Mouse (Mus musculus) ES-E14 (cell line): Measurements from ENCODE around the gene Swsap1. TPM values are rescaled to one million over a fixed set of nuclear protein-coding genes. Genes with fewer than 3 reads are reported as not detected.

Experiments used
- DNase-seq: peaks from one replicate; pipeline ENCODE4 v3.0.0-alpha.2; 2013; ENCODE audit warnings: low read depth, low spot score
- H3K27ac ChIP-seq: 2 replicates; pipeline ENCODE4 v1.5.1; 2012; ENCODE audit warnings: low read depth, mild to moderate bottlenecking, low read length, moderate library complexity, mixed read lengths; ENCODE audit not compliant: poor library complexity, insufficient read depth, severe bottlenecking
- H3K36me3 ChIP-seq: 2 replicates; pipeline ENCODE4 v1.6.1; 2012; ENCODE audit warnings: mild to moderate bottlenecking, low read length, moderate library complexity, mixed read lengths; ENCODE audit not compliant: control insufficient read depth, poor library complexity, insufficient read depth, severe bottlenecking
- H3K4me1 ChIP-seq, 2 experiments: fragments of 150-350 bp in 1 of 2; sonication (generic) in 1 of 2; 2 replicates each; pipeline ENCODE4 v1.6.1; 2012; ENCODE audit warnings: low read length in 2 of 2, mild to moderate bottlenecking in 1 of 2, mixed read lengths in 1 of 2; ENCODE audit not compliant: control insufficient read depth in 2 of 2, insufficient read depth in 2 of 2, poor library complexity in 1 of 2
- H3K4me3 ChIP-seq, 2 experiments: fragments of 150-350 bp in 1 of 2; sonication (generic) in 1 of 2; 2 replicates each; pipeline ENCODE4 v1.5.1; 2012; ENCODE audit warnings: low read length in 2 of 2, low read depth in 1 of 2, mild to moderate bottlenecking in 1 of 2, mixed read lengths in 1 of 2; ENCODE audit not compliant: insufficient read depth in 1 of 2, poor library complexity in 1 of 2, severe bottlenecking in 1 of 2
- H3K9ac ChIP-seq: 2 replicates; pipeline ENCODE4 v1.6.1; 2012; ENCODE audit warnings: low read depth, mild to moderate bottlenecking, low read length, mixed read lengths; ENCODE audit not compliant: poor library complexity, insufficient read depth, severe bottlenecking
- H3K9me3 ChIP-seq: fragments of 150-350 bp; sonication (generic); 2 replicates; pipeline ENCODE4 v1.6.1; 2012; ENCODE audit warnings: low read depth, mild to moderate bottlenecking, low read length; ENCODE audit not compliant: control insufficient read depth, insufficient read depth
- CHD2 ChIP-seq: IDR thresholded peaks from 2 replicates; pipeline ENCODE4 v1.6.1; 2014; ENCODE audit warnings: mild to moderate bottlenecking, low read depth, low read length, inconsistent platforms
- HCFC1 ChIP-seq: IDR thresholded peaks from 2 replicates; pipeline ENCODE4 v1.6.1; 2012; ENCODE audit warnings: low read length, inconsistent platforms, borderline replicate concordance; ENCODE audit not compliant: insufficient read depth
- MAFK ChIP-seq: IDR thresholded peaks from 2 replicates; pipeline ENCODE4 v1.6.1; 2014; ENCODE audit warnings: mild to moderate bottlenecking, low read depth, low read length, inconsistent platforms; ENCODE audit not compliant: insufficient read depth
- ZC3H11A ChIP-seq: IDR thresholded peaks from 2 replicates; pipeline ENCODE4 v1.6.1; 2012; ENCODE audit warnings: low read depth, mild to moderate bottlenecking, inconsistent platforms, low read length, borderline replicate concordance
- ZNF384 ChIP-seq: IDR thresholded peaks from 2 replicates; pipeline ENCODE4 v1.6.1; 2012; ENCODE audit warnings: low read depth, low read length, inconsistent platforms
- in situ Hi-C, 2 experiments: fragments of 600-800 bp; cut with MboI; formaldehyde crosslinking; loops; one replicate each; pipeline ENCODE4 v1.15.1; 2025; ENCODE audit warnings: low sequenced_read_pairs in 2 of 2, inconsistent platforms in 1 of 2; ENCODE audit not compliant: unreplicated experiment in 2 of 2
- total RNA-seq: library from RNA; depleted of rRNA; stranded (reverse); fragments of 300-350 nt; gene quantifications from 2 replicates; pipeline ENCODE4 v1.2.3, GENCODE M21; 2012

Swsap1 gene
- total RNA-seq, 1 experiment: 10.8 TPM

DNA sequence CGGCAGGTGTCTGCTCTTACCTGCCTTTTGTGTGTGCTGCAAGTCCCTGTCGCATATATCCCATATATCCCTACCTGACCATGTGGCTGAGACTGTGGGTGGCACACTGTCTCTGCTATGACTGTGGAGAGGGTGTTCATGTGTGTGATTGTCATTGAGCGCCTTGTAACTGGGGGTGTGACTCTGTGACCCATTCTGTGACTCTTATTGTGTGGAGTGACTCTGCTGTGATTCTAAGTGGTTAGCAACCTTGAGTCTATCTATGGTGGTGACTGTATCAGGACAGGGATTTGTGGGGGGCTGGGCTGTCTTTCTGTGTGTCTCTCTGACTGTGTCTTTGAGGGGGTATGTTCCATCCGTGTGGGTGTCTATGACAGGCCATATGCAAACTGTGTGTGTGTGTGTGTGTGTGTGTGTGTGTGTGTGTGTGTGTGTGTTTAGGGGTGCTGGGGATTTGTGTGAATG lies 17.8 kb upstream of the Swsap1 start:
- Histone ChIP-seq H3K9ac (no peak overlapping the region), H3K36me3 (no peaks in the 10 kb centered on the region; the same call in 1 of the 2 replicates), H3K4me1 (peaks cover 2 to 10% of the 10 kb centered on the region in 2 experiments; a peak in 2 of 4 replicates), H3K9me3 (no peaks in the 10 kb centered on the region), H3K27ac (no peak overlapping the region), H3K4me3 (no peak overlapping the region)
- no peak for DNase-seq
- in situ Hi-C loops: no loop called here
- no peak for TF ChIP-seq ZC3H11A
- TF ChIP-seq ZNF384: no peak
- no peak for TF ChIP-seq CHD2
- no peak for TF ChIP-seq MAFK
- no peak for TF ChIP-seq HCFC1

DNA sequence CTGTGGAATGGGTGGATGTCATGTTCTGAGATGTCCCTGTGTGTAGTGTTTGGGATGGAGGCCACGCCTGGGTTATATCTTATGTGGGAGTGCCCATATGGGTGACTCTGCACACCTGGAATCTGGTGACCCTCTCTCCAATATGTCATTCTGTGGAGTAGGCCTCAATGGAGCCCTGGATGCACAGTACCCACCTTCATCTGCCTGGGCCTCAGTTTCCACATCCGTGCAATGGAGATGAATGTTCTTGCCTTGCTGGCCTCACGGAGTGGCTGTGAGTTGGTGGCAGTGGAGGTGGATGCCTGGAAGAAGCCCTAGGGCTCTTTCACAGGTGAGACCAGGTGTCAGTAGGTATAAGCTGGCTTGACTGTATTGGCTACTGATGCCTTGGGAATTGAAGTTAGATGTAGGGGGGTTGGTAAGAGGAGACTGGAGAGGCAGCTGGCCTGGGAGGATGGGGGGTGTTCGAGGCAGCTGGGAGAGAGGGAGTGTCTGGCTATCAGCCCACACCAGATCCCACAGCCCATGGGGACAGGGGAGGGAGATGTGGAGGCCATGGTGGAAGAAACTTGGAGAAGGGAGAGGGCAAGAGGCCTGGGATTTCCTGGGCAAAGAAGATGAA lies 17.2 kb upstream of the Swsap1 start:
- Histone ChIP-seq H3K4me3 (no peak overlapping the region), H3K27ac (no peak overlapping the region), H3K36me3 (no peaks in the 10 kb centered on the region; the same call in 1 of the 2 replicates), H3K9ac (no peak overlapping the region), H3K9me3 (no peaks in the 10 kb centered on the region), H3K4me1 (peaks cover 0 to 8% of the 10 kb centered on the region in 2 experiments; a peak in 2 of 4 replicates)
- no peak for TF ChIP-seq HCFC1
- TF ChIP-seq MAFK: no peak
- no peak for TF ChIP-seq CHD2
- TF ChIP-seq ZC3H11A: no peak
- no peak for TF ChIP-seq ZNF384
- in situ Hi-C loops: no loop called here
- no peak for DNase-seq

DNA sequence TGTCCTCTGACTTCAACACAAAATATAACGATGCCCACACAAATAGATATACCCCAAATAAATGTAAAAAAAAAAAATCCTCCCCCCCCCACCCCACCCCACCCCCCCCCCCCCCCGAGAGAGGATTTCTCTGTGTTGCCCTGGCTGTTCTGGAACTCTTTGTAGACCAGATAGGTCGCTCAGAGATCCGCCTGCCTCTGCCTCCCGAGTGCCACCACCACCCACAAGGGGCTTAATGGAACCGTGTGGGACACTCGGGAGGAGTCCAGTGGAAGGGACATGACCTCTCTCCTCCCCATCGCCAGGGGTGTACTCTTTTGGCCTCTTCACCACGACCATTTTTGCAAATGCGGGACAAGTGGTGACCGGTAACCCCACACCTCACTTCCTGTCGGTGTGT lies 12.5 kb upstream of the Swsap1 start:
- DNase-seq: no peak
- no peak for TF ChIP-seq HCFC1
- no peak for TF ChIP-seq ZC3H11A
- TF ChIP-seq MAFK: no peak
- no peak for TF ChIP-seq CHD2
- no peak for TF ChIP-seq ZNF384
- Histone ChIP-seq H3K4me3 (peak overlapping the region in 1 of 2 experiments; percentile 3; a peak in 1 of 4 replicates), H3K27ac (no peak overlapping the region), H3K4me1 (peaks cover 0 to 20% of the 10 kb centered on the region in 2 experiments; a peak in 2 of 4 replicates), H3K9ac (no peak overlapping the region), H3K36me3 (no peaks in the 10 kb centered on the region), H3K9me3 (no peaks in the 10 kb centered on the region)
- in situ Hi-C loops: no loop called here

DNA sequence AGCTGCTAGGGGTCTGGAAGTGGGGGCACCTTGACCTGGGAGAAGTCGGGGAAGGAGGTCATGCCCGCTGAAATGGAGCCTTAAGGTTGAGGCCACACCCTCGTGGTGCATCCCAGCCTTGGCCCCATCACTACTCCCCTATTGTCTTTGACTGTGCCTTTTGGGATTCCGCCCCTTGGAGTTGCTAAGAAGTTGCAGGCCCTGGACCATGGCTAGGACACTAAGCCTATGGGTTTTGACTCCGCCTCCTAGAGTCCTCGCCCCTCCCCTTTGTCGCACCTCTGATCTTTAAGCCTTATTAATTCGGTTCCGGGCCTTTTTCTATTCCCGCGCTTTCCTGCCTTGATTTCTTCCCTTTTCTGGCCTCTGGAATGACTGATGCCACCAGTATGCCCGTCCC lies 11.9 kb upstream of the Swsap1 start:
- DNase-seq: no peak
- no peaks in the 10 kb centered on the region for H3K9me3 ChIP-seq
- H3K36me3 ChIP-seq: no peaks in the 10 kb centered on the region
- peaks cover 0 to 21% of the 10 kb centered on the region in 2 experiments; a peak in 2 of 4 replicates for H3K4me1 ChIP-seq
- in situ Hi-C loops: no loop called here
- no peak overlapping the region for H3K27ac ChIP-seq
- TF ChIP-seq ZC3H11A: no peak
- H3K9ac ChIP-seq: no peak overlapping the region
- peak overlapping the region; percentile 1 to 3; a peak in 2 of 4 replicates for H3K4me3 ChIP-seq

DNA sequence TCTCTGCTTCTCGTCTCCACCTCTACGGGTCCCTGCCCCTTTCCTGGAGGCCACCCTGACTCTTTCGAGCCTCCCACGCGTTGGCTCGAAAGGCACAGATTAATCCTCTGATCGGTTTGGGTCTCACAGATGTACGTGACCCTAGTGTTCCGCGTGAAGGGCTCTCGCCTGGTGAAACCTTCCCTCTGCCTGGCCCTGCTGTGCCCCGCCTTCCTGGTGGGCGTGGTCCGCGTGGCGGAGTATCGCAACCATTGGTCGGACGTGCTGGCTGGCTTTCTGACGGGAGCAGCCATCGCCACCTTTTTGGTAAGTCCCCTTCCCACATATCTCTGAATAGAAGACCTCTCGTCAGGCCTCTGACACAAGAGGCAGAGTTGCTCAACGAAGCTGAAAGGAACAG lies 11.3 kb upstream of the Swsap1 start:
- TF ChIP-seq HCFC1: no peak
- peak overlapping the region in 1 of 2 experiments; percentile 33; a peak in 1 of 4 replicates for H3K4me3 ChIP-seq

More for the DNA sequence above, 11.3 kb upstream of the Swsap1 start:
- no peaks in the 10 kb centered on the region for H3K9me3 ChIP-seq
- peaks cover 0 to 21% of the 10 kb centered on the region in 2 experiments; a peak in 2 of 4 replicates for H3K4me1 ChIP-seq
- in situ Hi-C loops: no loop called here
- no peak overlapping the region for H3K9ac ChIP-seq
- H3K36me3 ChIP-seq: no peaks in the 10 kb centered on the region
- no peak for DNase-seq
- H3K27ac ChIP-seq: no peak overlapping the region
